Mouse (Mus musculus): ENCODE measurements around the gene Clcn3. TPM values are rescaled to one million over a fixed set of nuclear protein-coding genes. Genes with fewer than 3 reads are reported as not detected.

Clcn3 gene
- total and polyA plus RNA-seq, 3 experiments: 21.9 to 37.3 (median 29.2) TPM

GRCm38 (mm10) chr8:60933617-60934016, 49.5 kb downstream of the Clcn3 start:
- H3K9ac ChIP-seq (ENCODE audit: insufficient read depth, low read depth): no peak overlapping the region
- dilution Hi-C loops (cut with MboI; ENCODE audit: extremely low pct_ligation_motif_present, extremely low pct_unique_long_range_greater_than_20kb, low sequenced_read_pairs) (no loop called here), in situ Hi-C loops (cut with MboI; ENCODE audit: low pct_ligation_motif_present, low pct_unique_long_range_greater_than_20kb, low sequenced_read_pairs) (no loop called here)
- no peaks in the 10 kb centered on the region for H3K27me3 ChIP-seq (replicated peaks)
- no peak overlapping the region for H3K27ac ChIP-seq (ENCODE audit: insufficient read depth, low read depth)
- 0 out of 4 replicates have a peak, but pooled peaks cover 0 to 4% of the 10 kb centered on the region in 2 experiments for H3K4me1 ChIP-seq (ENCODE audit: control insufficient read depth in 1 of 2, insufficient read depth in 2 of 2)
- no peak overlapping the region for H3K4me2 ChIP-seq (ENCODE audit: insufficient read depth, low read depth, poor library complexity, severe bottlenecking)
- DNase-seq (ENCODE audit: extremely low read depth): no peak
- H3K36me3 ChIP-seq (replicated peaks in 1 of 2; ENCODE audit: control insufficient read depth in 1 of 2, insufficient read depth in 1 of 2, low read length in 1 of 2): peaks cover 19 to 51% of the 10 kb centered on the region in 2 experiments
- TF ChIP-seq PAX5 (IDR thresholded peaks at IDR 0.05; ENCODE audit: low read length): no peak
- TF ChIP-seq MAZ (IDR thresholded peaks at IDR 0.05; ENCODE audit: low read depth, low read length): no peak
- TF ChIP-seq NRF1 (IDR thresholded peaks at IDR 0.05; ENCODE audit: low read depth, low read length): no peak
- TF ChIP-seq USF1 (IDR thresholded peaks at IDR 0.05; ENCODE audit: low read depth, low read length): no peak
- TF ChIP-seq ZKSCAN1 (IDR thresholded peaks at IDR 0.05; ENCODE audit: borderline replicate concordance, low read depth, low read length): no peak
- no peak for TF ChIP-seq NELFE (IDR thresholded peaks at IDR 0.05; ENCODE audit: low read depth, low read length)
- TF ChIP-seq MAX (IDR thresholded peaks at IDR 0.05; ENCODE audit: low read length): no peak
- no peak for TF ChIP-seq MXI1 (IDR thresholded peaks at IDR 0.05; ENCODE audit: low read depth, low read length)
- TF ChIP-seq USF2 (conservative IDR thresholded peaks at IDR 0.05; ENCODE audit: low read depth, low read length): no peak
- no peak for TF ChIP-seq MAFK (IDR thresholded peaks at IDR 0.05; ENCODE audit: insufficient replicate concordance, low read length)
- no peak for TF ChIP-seq TCF12 (IDR thresholded peaks at IDR 0.05; ENCODE audit: low read depth, low read length)
- no peak for TF ChIP-seq KAT2A (IDR thresholded peaks at IDR 0.05; ENCODE audit: insufficient replicate concordance, low read length)
- no peak for TF ChIP-seq E2F4 (IDR thresholded peaks at IDR 0.05; ENCODE audit: insufficient replicate concordance, low read depth, low read length)
- TF ChIP-seq MEF2A (IDR thresholded peaks at IDR 0.05; ENCODE audit: borderline replicate concordance, low read depth, low read length): no peak
- no peak for TF ChIP-seq ELF1 (IDR thresholded peaks at IDR 0.05; ENCODE audit: low read depth, low read length)
- peak in 1 of 2 experiments; percentile 35; a peak in 2 of 4 replicates for TF ChIP-seq CTCF (conservative IDR thresholded peaks at IDR 0.05 in 1 of 2, IDR thresholded peaks at IDR 0.05 in 1 of 2; ENCODE audit: low read depth in 2 of 2, low read length in 2 of 2)
- no peak for TF ChIP-seq BHLHE40 (IDR thresholded peaks at IDR 0.05; ENCODE audit: low read depth, low read length)
- TF ChIP-seq ZC3H11A (IDR thresholded peaks at IDR 0.05; ENCODE audit: low read depth, low read length): no peak
- TF ChIP-seq RCOR1 (conservative IDR thresholded peaks at IDR 0.05; ENCODE audit: low read depth, low read length): no peak
- no peak for TF ChIP-seq HCFC1 (IDR thresholded peaks at IDR 0.05; ENCODE audit: low read depth, low read length)
- TF ChIP-seq SMC3 (IDR thresholded peaks at IDR 0.05; ENCODE audit: low read depth, low read length): peak; percentile 30
- no peak for TF ChIP-seq EP300 (IDR thresholded peaks at IDR 0.05; ENCODE audit: low read length)
- no peak for TF ChIP-seq MYC (IDR thresholded peaks at IDR 0.05; ENCODE audit: low read depth, low read length)
- TF ChIP-seq ZNF384 (IDR thresholded peaks at IDR 0.05; ENCODE audit: low read depth, low read length): no peak
- TF ChIP-seq RAD21 (IDR thresholded peaks at IDR 0.05; ENCODE audit: low read depth, low read length): peak; percentile 12
- TF ChIP-seq CHD2 (IDR thresholded peaks at IDR 0.05; ENCODE audit: low read length): no peak
- H3K79me2 ChIP-seq (replicated peaks; ENCODE audit: control insufficient read depth, extremely low read depth, insufficient read depth, poor library complexity, severe bottlenecking): no peaks in the 10 kb centered on the region
- no peaks in the 10 kb centered on the region for H3K9me3 ChIP-seq (replicated peaks; ENCODE audit: low read length)
- H3K4me3 ChIP-seq (replicated peaks in 1 of 3; ENCODE audit: low read depth in 2 of 3, low read length in 2 of 3, poor library complexity in 1 of 3): no peak overlapping the region

Data from CH12.LX (cell line).